Mouse (Mus musculus) heart, embryonic 11.5 days (tissue): ENCODE measurements at regions not wholly inside any gene's neighbourhood (a gene's known extent, or its start where the extent isn't known, plus 50 kb on each side); places are given as distances from the start of the nearest gene placed in this dataset.

Experiments used
- ATAC-seq: fragments of 200-750 bp; cut with Nextera tagmentation; replicated peaks from 2 replicates; pipeline ENCODE4 v1.8.0; 2017; ENCODE audit warnings: moderate library complexity; ENCODE audit not compliant: insufficient number of reproducible peaks, low FRiP score, low TSS enrichment
- H3K27ac ChIP-seq: fragments of 300-500 bp; sonication (generic); 2 replicates; pipeline ENCODE4 v1.5.1; 2014; ENCODE audit warnings: mild to moderate bottlenecking, low read depth, low read length
- H3K27me3 ChIP-seq: fragments of 300-500 bp; sonication (generic); 2 replicates; pipeline ENCODE4 v1.6.1; 2014; ENCODE audit warnings: mild to moderate bottlenecking, low read length, mixed read lengths; ENCODE audit not compliant: control insufficient read depth, insufficient read depth
- H3K36me3 ChIP-seq: fragments of 300-500 bp; sonication (generic); 2 replicates; pipeline ENCODE4 v1.6.1; 2014; ENCODE audit warnings: mild to moderate bottlenecking, low read length, moderate library complexity, mixed read lengths; ENCODE audit not compliant: control insufficient read depth, insufficient read depth
- H3K4me1 ChIP-seq: fragments of 300-500 bp; sonication (generic); 2 replicates; pipeline ENCODE4 v1.6.1; 2014; ENCODE audit warnings: low read length; ENCODE audit not compliant: control insufficient read depth, insufficient read depth
- H3K4me2 ChIP-seq: fragments of 300-500 bp; sonication (generic); 2 replicates; pipeline ENCODE4 v1.6.1; 2014; ENCODE audit warnings: mild to moderate bottlenecking, moderate library complexity
- H3K4me3 ChIP-seq: fragments of 300-500 bp; sonication (generic); 2 replicates; pipeline ENCODE4 v1.5.1; 2014; ENCODE audit warnings: low read depth, low read length
- H3K9ac ChIP-seq: fragments of 300-500 bp; sonication (generic); 2 replicates; pipeline ENCODE4 v1.6.1; 2014; ENCODE audit warnings: mild to moderate bottlenecking, low read depth, low read length, moderate library complexity
- H3K9me3 ChIP-seq: fragments of 300-500 bp; sonication (generic); replicated peaks from 2 replicates; pipeline ENCODE4 v1.6.1; 2016; ENCODE audit warnings: low read length; ENCODE audit not compliant: control insufficient read depth
- WGBS: fragments of 180-500 bp; shearing (Covaris S2); extraction: QIAGEN DNeasy Blood & Tissue Kit; methylation state at CpG from one replicate; pipeline ENCODE4 v1.1.7; 2014; ENCODE audit not compliant: insufficient replicate concordance; 5-methylcytosine and 5-hydroxymethylcytosine counted together

- Histone ChIP-seq H3K4me1 (no peaks in the 10 kb centered on the region), H3K9ac (no peak overlapping the region), H3K27me3 (no peaks in the 10 kb centered on the region), H3K4me3 (no peak overlapping the region), H3K4me2 (no peak overlapping the region), H3K36me3 (no peaks in the 10 kb centered on the region), H3K9me3 (no peaks in the 10 kb centered on the region), H3K27ac (no peak overlapping the region)
- ATAC-seq = no peak
- WGBS = 67% methylated on average over 4 of the region's 4 CpGs
These were observed 440.4 kb downstream of the Fgf9 start for GRCm38 (mm10) chr14:58510790-58511189.

DNA sequence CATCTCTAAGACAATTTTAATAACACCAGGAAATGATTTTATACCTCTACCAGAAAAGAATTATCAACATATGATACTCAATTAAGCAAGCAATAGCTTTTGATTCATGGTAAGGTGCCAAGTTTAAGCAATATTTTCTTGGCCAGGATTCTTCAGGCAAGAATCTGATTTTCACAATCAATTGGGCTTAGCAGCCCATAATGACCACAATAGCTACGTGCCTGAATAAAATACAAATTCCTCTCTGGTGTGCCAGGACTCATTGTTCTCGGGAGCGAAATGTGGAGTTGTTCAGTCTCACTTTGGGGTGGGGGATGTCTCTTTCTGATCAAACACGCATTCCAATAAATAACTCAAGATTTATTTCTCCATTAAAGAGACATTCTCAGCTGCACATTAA is 438.8 kb downstream of the Fgf9 start:
- no peak overlapping the region for H3K4me3 ChIP-seq
- H3K36me3 ChIP-seq = no peaks in the 10 kb centered on the region
- no peak for ATAC-seq
- no peak overlapping the region for H3K4me2 ChIP-seq
- H3K9ac ChIP-seq = no peak overlapping the region
- H3K27ac ChIP-seq = no peak overlapping the region
- H3K9me3 ChIP-seq = no peaks in the 10 kb centered on the region
- 89% methylated on average over 4 of the region's 4 CpGs for WGBS
- H3K27me3 ChIP-seq = no peaks in the 10 kb centered on the region
- H3K4me1 ChIP-seq = no peaks in the 10 kb centered on the region

GRCm38 (mm10) chr14:58506490-58506889 is 436.1 kb downstream of the Fgf9 start:
- H3K27ac ChIP-seq = no peak overlapping the region
- 52% methylated on average over 3 of the region's 3 CpGs for WGBS
- no peaks in the 10 kb centered on the region for H3K4me1 ChIP-seq
- no peak overlapping the region for H3K9ac ChIP-seq
- H3K4me3 ChIP-seq = no peak overlapping the region
- H3K27me3 ChIP-seq = no peaks in the 10 kb centered on the region
- no peaks in the 10 kb centered on the region for H3K9me3 ChIP-seq
- ATAC-seq = no peak
- H3K4me2 ChIP-seq = no peak overlapping the region
- H3K36me3 ChIP-seq = no peaks in the 10 kb centered on the region

DNA sequence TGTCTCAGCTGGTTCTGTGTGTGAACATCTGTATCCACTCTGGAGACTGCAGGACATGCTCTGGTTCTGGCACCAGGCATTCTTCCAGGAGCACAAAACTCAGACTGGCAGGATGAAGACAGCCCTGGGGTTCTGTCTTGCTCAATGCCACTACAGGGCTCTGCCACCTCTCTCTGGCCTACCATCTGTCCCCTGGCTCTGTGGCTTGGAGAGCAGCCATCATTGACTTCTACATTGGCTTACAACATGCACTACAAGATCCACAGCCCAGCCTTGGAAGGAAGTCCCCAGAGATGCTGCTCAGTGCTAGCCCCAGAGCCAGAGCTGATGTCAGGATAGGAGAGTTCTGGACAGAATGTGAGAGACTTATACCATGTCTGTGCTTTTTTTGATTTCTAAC is 435.5 kb downstream of the Fgf9 start:
- ATAC-seq = no peak
- H3K9me3 ChIP-seq = no peaks in the 10 kb centered on the region
- no peak overlapping the region for H3K9ac ChIP-seq
- H3K4me1 ChIP-seq = no peaks in the 10 kb centered on the region
- no peak overlapping the region for H3K4me2 ChIP-seq
- no peaks in the 10 kb centered on the region for H3K27me3 ChIP-seq
- no peak overlapping the region for H3K27ac ChIP-seq
- no peaks in the 10 kb centered on the region for H3K36me3 ChIP-seq
- H3K4me3 ChIP-seq = no peak overlapping the region

DNA sequence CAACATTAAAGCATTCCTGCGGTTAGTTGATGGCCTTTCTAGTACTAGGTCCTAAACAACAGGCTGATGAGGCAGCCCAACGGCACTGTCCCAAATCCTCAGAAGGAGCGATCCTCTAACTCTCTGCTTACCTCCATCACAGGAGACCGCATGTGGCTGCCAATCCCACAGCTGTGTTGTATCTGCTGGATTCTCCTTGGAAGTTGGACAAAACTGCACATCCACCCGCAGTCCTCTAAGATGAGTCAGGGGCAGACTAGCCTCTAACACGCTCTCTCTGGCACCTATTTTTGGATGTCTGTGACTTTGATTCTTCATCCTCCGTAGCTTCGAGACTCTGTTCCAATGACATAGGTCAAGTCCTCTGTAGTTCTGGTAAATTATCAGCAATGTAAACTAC is 432.5 kb downstream of the Fgf9 start:
- H3K4me2 ChIP-seq = no peak overlapping the region
- H3K9me3 ChIP-seq = no peaks in the 10 kb centered on the region
- no peak overlapping the region for H3K27ac ChIP-seq
- H3K4me3 ChIP-seq = no peak overlapping the region
- no peak overlapping the region for H3K9ac ChIP-seq
- no peaks in the 10 kb centered on the region for H3K27me3 ChIP-seq
- no peak for ATAC-seq
- peaks cover 2% of the 10 kb centered on the region; the same call in 1 of the 2 replicates for H3K4me1 ChIP-seq
- 75% methylated on average over 8 of the region's 8 CpGs for WGBS
- H3K36me3 ChIP-seq = no peaks in the 10 kb centered on the region

GRCm38 (mm10) chr14:58500014-58500413 is 429.7 kb downstream of the Fgf9 start:
- H3K9ac ChIP-seq = no peak overlapping the region
- no peak overlapping the region for H3K27ac ChIP-seq
- H3K4me2 ChIP-seq = no peak overlapping the region
- H3K4me1 ChIP-seq = peaks cover 2% of the 10 kb centered on the region; the same call in 1 of the 2 replicates
- no peaks in the 10 kb centered on the region for H3K36me3 ChIP-seq
- 47% methylated on average over 2 of the region's 2 CpGs for WGBS
- no peaks in the 10 kb centered on the region for H3K27me3 ChIP-seq
- ATAC-seq = no peak
- no peaks in the 10 kb centered on the region for H3K9me3 ChIP-seq
- H3K4me3 ChIP-seq = no peak overlapping the region

- no peak overlapping the region for H3K4me2 ChIP-seq
- WGBS = 63% methylated on average over 6 of the region's 6 CpGs
These were observed 429.2 kb downstream of the Fgf9 start for GRCm38 (mm10) chr14:58499501-58499900.

DNA sequence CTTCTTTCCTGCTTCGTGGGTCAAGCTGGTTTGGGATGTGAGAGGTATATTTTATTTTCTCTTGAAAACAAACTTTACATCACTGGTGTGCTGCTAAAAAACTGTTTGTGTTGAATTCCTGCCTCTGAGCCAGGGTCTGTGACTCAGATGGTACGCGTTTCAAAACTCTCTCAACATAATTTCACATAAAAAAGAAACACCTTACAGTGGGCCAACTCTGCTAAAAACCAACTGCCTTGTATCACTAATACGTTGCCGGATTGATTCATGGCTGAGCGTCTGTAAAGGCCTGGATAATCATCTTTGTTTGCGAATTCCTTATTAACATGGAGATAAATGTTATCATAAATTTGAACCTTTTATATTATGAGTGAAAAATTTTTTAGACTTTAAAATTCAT is 428.7 kb downstream of the Fgf9 start:
- Histone ChIP-seq H3K4me2 (no peak overlapping the region), H3K4me3 (no peak overlapping the region), H3K9me3 (no peaks in the 10 kb centered on the region), H3K36me3 (no peaks in the 10 kb centered on the region), H3K27me3 (no peaks in the 10 kb centered on the region), H3K4me1 (peaks cover 2% of the 10 kb centered on the region; the same call in 1 of the 2 replicates), H3K27ac (no peak overlapping the region), H3K9ac (no peak overlapping the region)
- WGBS = 87% methylated on average over 7 of the region's 7 CpGs
- no peak for ATAC-seq

More at GRCm38 (mm10) chr14:58499501-58499900, 429.2 kb downstream of the Fgf9 start:
- Histone ChIP-seq H3K4me3 (no peak overlapping the region), H3K36me3 (no peaks in the 10 kb centered on the region), H3K4me1 (peaks cover 2% of the 10 kb centered on the region; the same call in 1 of the 2 replicates), H3K9ac (no peak overlapping the region), H3K27ac (no peak overlapping the region), H3K9me3 (no peaks in the 10 kb centered on the region), H3K27me3 (no peaks in the 10 kb centered on the region)
- no peak for ATAC-seq

- no peak overlapping the region for H3K27ac ChIP-seq
- peaks cover 2% of the 10 kb centered on the region; the same call in 1 of the 2 replicates for H3K4me1 ChIP-seq
- H3K4me2 ChIP-seq = no peak overlapping the region
- H3K4me3 ChIP-seq = no peak overlapping the region
- H3K9me3 ChIP-seq = no peaks in the 10 kb centered on the region
- H3K36me3 ChIP-seq = no peaks in the 10 kb centered on the region
- ATAC-seq = no peak
- WGBS = 81% methylated on average over 3 of the region's 3 CpGs
- H3K27me3 ChIP-seq = no peaks in the 10 kb centered on the region
- no peak overlapping the region for H3K9ac ChIP-seq
These were observed 426.6 kb downstream of the Fgf9 start for GRCm38 (mm10) chr14:58496902-58497301.
